Mouse (Mus musculus) brain, embryonic 14.5 days (tissue): ENCODE measurements around the gene Gm4141. TPM values are rescaled to one million over a fixed set of nuclear protein-coding genes. Genes with fewer than 3 reads are reported as not detected.
"Not testable (repeated sequence)": the region's sequence is repeated elsewhere in the genome, so short reads cannot be mapped to it uniquely, and the experiment has no call there.

Experiments
- DNase-seq: peaks from one replicate; pipeline ENCODE4 v3.0.0-alpha.2; 2011; ENCODE audit warnings: low read depth
- polyA plus RNA-seq: library from polyadenylated mRNA; depleted of rRNA; stranded (reverse); fragments of >200 nt; gene quantifications from 2 replicates; pipeline ENCODE4 v1.2.3, GENCODE M21; 2012; rRNA removed

Gm4141 gene
- polyA plus RNA-seq, result not detected in 2 replicates

- not testable (repeated sequence) for DNase-seq
Measured at GRCm38 (mm10) chr7:20576141-20576540, at the start of gene Gm4141. TSS of gene Gm4141 (minus strand) at chr7:20576241.

- not testable (repeated sequence) for DNase-seq
Measured at GRCm38 (mm10) chr7:20598921-20599320, 22.9 kb upstream of the Gm4141 start, which contains the start of gene Gm4513. TSS of gene Gm4513 (minus strand) at chr7:20599021.

GRCm38 (mm10) chr7:20545657-20546056, 30.4 kb downstream of the Gm4141 start, which contains the start of gene Gm5726:
TSS of gene Gm5726 (minus strand) at chr7:20545757.
- DNase-seq, result not testable (repeated sequence)

GRCm38 (mm10) chr7:20533537-20533936, 42.5 kb downstream of the Gm4141 start, which contains the start of gene Vmn1r104:
TSS of gene Vmn1r104 (plus strand) at chr7:20533837.
- not testable (repeated sequence) for DNase-seq

Other genes starting within 250 kb of the Gm4141 start
- not detected in 2 replicates for gene Gm4133, start 242.2 kb downstream of the Gm4141 start, polyA plus RNA-seq
- not detected in 2 replicates for gene Gm5728, start 200.8 kb downstream of the Gm4141 start, polyA plus RNA-seq
- gene Vmn1r100, start 158.3 kb downstream of the Gm4141 start, polyA plus RNA-seq, result not detected in 2 replicates
- not detected in 2 replicates for gene Vmn1r101, start 133.6 kb downstream of the Gm4141 start, polyA plus RNA-seq
- gene Gm10670, start 101.3 kb downstream of the Gm4141 start, polyA plus RNA-seq, result not detected in 2 replicates
- gene Vmn1r103, start 65.7 kb downstream of the Gm4141 start, polyA plus RNA-seq, result not detected in 2 replicates
- not detected in 2 replicates for gene Vmn1r104, start 42.4 kb downstream of the Gm4141 start, polyA plus RNA-seq
- gene Gm5726, start 30.5 kb downstream of the Gm4141 start, polyA plus RNA-seq, result not detected in 2 replicates
- gene Gm4513, start 22.8 kb upstream of the Gm4141 start, polyA plus RNA-seq, result not detected in 2 replicates
- not detected in 2 replicates for gene Vmn1r107, start 92.7 kb upstream of the Gm4141 start, polyA plus RNA-seq
- not detected in 2 replicates for gene Vmn1r111, start 127.0 kb upstream of the Gm4141 start, polyA plus RNA-seq
- not detected in 2 replicates for gene Gm10668, start 154.4 kb upstream of the Gm4141 start, polyA plus RNA-seq
- gene Vmn1r112, start 194.9 kb upstream of the Gm4141 start, polyA plus RNA-seq, result not detected in 2 replicates
- not detected in 2 replicates for gene Vmn1r113, start 211.0 kb upstream of the Gm4141 start, polyA plus RNA-seq
- gene Vmn1r114, start 235.9 kb upstream of the Gm4141 start, polyA plus RNA-seq, result not detected in 2 replicates